Mouse (Mus musculus) cerebellum, postnatal 10 days (tissue): Measurements from ENCODE around the gene Rgl2.

Source experiments
- DNase-seq, 2 experiments: peaks; one replicate each; pipeline ENCODE4 v3.0.0; 2021; ENCODE audit warnings: mixed read lengths in 2 of 2

Rgl2 gene

GRCm38 (mm10) chr17:33977861-33978557 is 48.7 kb downstream of the Rgl2 start:
- no peak for DNase-seq

- DNase-seq = peak; percentile 48 to 62
Measured at GRCm38 (mm10) chr17:33978631-33979031, 49.3 kb downstream of the Rgl2 start.

- no peak for DNase-seq
Measured at GRCm38 (mm10) chr17:33979512-33980050, 50.2 kb downstream of the Rgl2 start.

GRCm38 (mm10) chr17:33980181-33981035 is 51.1 kb downstream of the Rgl2 start:
- no peak for DNase-seq

- peak; percentile 91 to 94 for DNase-seq
Measured at GRCm38 (mm10) chr17:33981192-33981909, 52.0 kb downstream of the Rgl2 start.

- DNase-seq = peak; percentile 80 to 87
Measured at GRCm38 (mm10) chr17:33982136-33982535, 52.8 kb downstream of the Rgl2 start.
